Mouse (Mus musculus): ENCODE measurements around the gene Mmgt2. TPM values are rescaled to one million over a fixed set of nuclear protein-coding genes. Genes with fewer than 3 reads are reported as not detected.

Mmgt2 gene
- total and polyA plus RNA-seq, 2 experiments from 2014 or later: 22.6 to 23.3 TPM

DNA sequence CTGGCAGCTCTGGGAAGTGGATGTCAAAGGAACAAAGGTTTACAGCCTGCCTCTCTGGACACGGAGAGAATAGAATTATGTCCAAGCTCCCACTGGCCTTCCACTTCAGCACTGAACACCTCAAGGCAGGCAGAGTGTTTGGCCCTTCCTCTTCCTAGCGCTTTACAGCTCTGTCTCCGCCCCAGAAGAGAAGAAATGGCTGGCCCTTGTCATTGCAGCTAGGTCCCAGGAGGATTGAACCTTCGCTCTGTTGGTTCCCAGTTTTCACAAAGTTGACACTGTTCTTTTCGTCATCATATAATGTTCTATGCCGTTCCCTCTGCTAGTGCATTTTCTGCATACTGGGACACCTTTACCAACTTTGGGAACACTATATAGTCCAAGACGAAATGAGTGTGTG, 59.8 kb downstream of the Mmgt2 start:
- no peak for TF ChIP-seq CTCF (IDR thresholded peaks at IDR 0.05; ENCODE audit: low read depth)
- no peaks in the 10 kb centered on the region for H3K27me3 ChIP-seq (ENCODE audit: insufficient read depth, low read length)
- DNase-seq (no peak), ATAC-seq (no peak)
- no peaks in the 10 kb centered on the region for H3K4me1 ChIP-seq (ENCODE audit: insufficient read depth)
- peaks cover 32% of the 10 kb centered on the region for H3K36me3 ChIP-seq (ENCODE audit: insufficient read depth)
- no peaks in the 10 kb centered on the region for H3K9me3 ChIP-seq (ENCODE audit: low read length)
- H3K4me2 ChIP-seq (ENCODE audit: low read depth): no peak overlapping the region
- H3K27ac ChIP-seq (ENCODE audit: low read depth, low read length): no peak overlapping the region
- H3K4me3 ChIP-seq (ENCODE audit: low read depth, low read length): no peak overlapping the region
- no peak overlapping the region for H3K9ac ChIP-seq
- 83% methylated on average over 7 of the region's 7 CpGs for WGBS

DNA sequence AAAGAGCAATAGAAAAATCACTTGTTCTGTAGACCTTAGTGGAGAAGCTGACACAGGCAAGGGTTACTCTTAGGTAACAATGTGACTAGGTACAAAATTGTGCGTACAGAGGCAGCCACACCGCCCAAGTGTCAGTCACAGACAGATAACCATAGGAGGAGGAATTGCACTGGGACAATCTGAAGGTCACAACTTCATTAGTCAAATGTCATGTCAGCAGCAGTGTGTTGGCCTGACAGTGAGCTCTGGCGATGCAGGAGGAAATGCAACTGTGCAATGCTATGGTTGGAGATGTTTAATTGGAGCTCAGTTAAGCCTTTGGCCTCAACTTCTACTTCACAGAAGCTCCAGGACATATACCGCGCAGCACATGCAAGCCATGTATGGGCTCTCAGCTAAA, 62.2 kb downstream of the Mmgt2 start:
- Histone ChIP-seq H3K9me3 (ENCODE audit: low read length) (no peaks in the 10 kb centered on the region), H3K4me2 (ENCODE audit: low read depth) (no peak overlapping the region), H3K27me3 (ENCODE audit: insufficient read depth, low read length) (no peaks in the 10 kb centered on the region), H3K36me3 (ENCODE audit: insufficient read depth) (peaks cover 51% of the 10 kb centered on the region), H3K4me3 (ENCODE audit: low read depth, low read length) (no peak overlapping the region), H3K9ac (no peak overlapping the region), H3K4me1 (ENCODE audit: insufficient read depth) (no peaks in the 10 kb centered on the region), H3K27ac (ENCODE audit: low read depth, low read length) (no peak overlapping the region)
- DNase-seq (no peak), ATAC-seq (no peak)
- WGBS: 94% methylated on average over 5 of the region's 5 CpGs
- TF ChIP-seq CTCF (IDR thresholded peaks at IDR 0.05; ENCODE audit: low read depth): no peak

Other genes starting within 250 kb of the Mmgt2 start
- 4.6 and 4.8 TPM in 2 replicates for gene Pigl, start 190.2 kb upstream of the Mmgt2 start, total RNA-seq (2014; rRNA removed)
- gene Pigl, start 190.2 kb upstream of the Mmgt2 start, polyA plus RNA-seq (2015; fragmentation: Nextera tagmentation; extraction: Ambion mirVana): 4.6 and 5.9 TPM in 2 replicates
- 117 and 122 TPM in 2 replicates for gene Ncor1, start 190.1 kb upstream of the Mmgt2 start, total RNA-seq (2014; rRNA removed)
- gene Ncor1, start 190.1 kb upstream of the Mmgt2 start, polyA plus RNA-seq (2015; fragmentation: Nextera tagmentation; extraction: Ambion mirVana): 108 and 153 TPM in 2 replicates
- gene Cenpv, start 109.4 kb upstream of the Mmgt2 start, total RNA-seq (2014; rRNA removed): 79.0 and 112 TPM in 2 replicates
- gene Cenpv, start 109.4 kb upstream of the Mmgt2 start, polyA plus RNA-seq (2015; fragmentation: Nextera tagmentation; extraction: Ambion mirVana): 50.8 and 68.0 TPM in 2 replicates
- gene Ubb, start 97.5 kb upstream of the Mmgt2 start, total RNA-seq (2014; rRNA removed): 1,115 and 1,190 TPM in 2 replicates
- gene Ubb, start 97.5 kb upstream of the Mmgt2 start, polyA plus RNA-seq (2015; fragmentation: Nextera tagmentation; extraction: Ambion mirVana): 4,663 and 5,112 TPM in 2 replicates
- gene Trpv2, start 74.2 kb upstream of the Mmgt2 start, total RNA-seq (2014; rRNA removed): 38.1 and 46.6 TPM in 2 replicates
- 21.6 and 26.2 TPM in 2 replicates for gene Trpv2, start 74.2 kb upstream of the Mmgt2 start, polyA plus RNA-seq (2015; fragmentation: Nextera tagmentation; extraction: Ambion mirVana)
- gene Lrrc75a, start 141 bp upstream of the Mmgt2 start, total RNA-seq (2014; rRNA removed): 13.2 and 18.1 TPM in 2 replicates
- 6.5 and 7.1 TPM in 2 replicates for gene Lrrc75a, start 141 bp upstream of the Mmgt2 start, polyA plus RNA-seq (2015; fragmentation: Nextera tagmentation; extraction: Ambion mirVana)
- 26.5 and 32.8 TPM in 2 replicates for gene Zfp287, start 83.2 kb downstream of the Mmgt2 start, total RNA-seq (2014; rRNA removed)
- gene Zfp287, start 83.2 kb downstream of the Mmgt2 start, polyA plus RNA-seq (2015; fragmentation: Nextera tagmentation; extraction: Ambion mirVana): 9.9 and 14.4 TPM in 2 replicates
- gene Gm10428, start 104.4 kb downstream of the Mmgt2 start, total RNA-seq (2014; rRNA removed): not detected in 2 replicates
- not detected in 2 replicates for gene Gm10428, start 104.4 kb downstream of the Mmgt2 start, polyA plus RNA-seq (2015; fragmentation: Nextera tagmentation; extraction: Ambion mirVana)
- gene Zfp286, start 140.8 kb downstream of the Mmgt2 start, total RNA-seq (2014; rRNA removed): 20.8 and 24.6 TPM in 2 replicates
- 17.9 and 19.1 TPM in 2 replicates for gene Zfp286, start 140.8 kb downstream of the Mmgt2 start, polyA plus RNA-seq (2015; fragmentation: Nextera tagmentation; extraction: Ambion mirVana)
- gene Trim16, start 171.6 kb downstream of the Mmgt2 start, total RNA-seq (2014; rRNA removed): 4.8 and 5.8 TPM in 2 replicates
- gene Trim16, start 171.6 kb downstream of the Mmgt2 start, polyA plus RNA-seq (2015; fragmentation: Nextera tagmentation; extraction: Ambion mirVana): 4.9 and 5.5 TPM in 2 replicates
- gene Fbxw10, start 198.4 kb downstream of the Mmgt2 start, total RNA-seq (2014; rRNA removed): 0.86 and 1.2 TPM in 2 replicates
- gene Fbxw10, start 198.4 kb downstream of the Mmgt2 start, polyA plus RNA-seq (2015; fragmentation: Nextera tagmentation; extraction: Ambion mirVana): 0.21 and 0.33 TPM in 2 replicates
- gene Tvp23b, start 230.8 kb downstream of the Mmgt2 start, total RNA-seq (2014; rRNA removed): 30.7 and 30.8 TPM in 2 replicates
- 31.2 and 37.1 TPM in 2 replicates for gene Tvp23b, start 230.8 kb downstream of the Mmgt2 start, polyA plus RNA-seq (2015; fragmentation: Nextera tagmentation; extraction: Ambion mirVana)